Mouse (Mus musculus) WW6 (cell line): ENCODE measurements at regions not wholly inside any gene's neighbourhood (a gene's known extent, or its start where the extent isn't known, plus 50 kb on each side); places are given as distances from the start of the nearest gene placed in this dataset.

Source experiments
- DNase-seq: peaks from one replicate; pipeline ENCODE4 v3.0.0-alpha.2; 2013; ENCODE audit warnings: low read depth, low spot score

GRCm38 (mm10) chr5:64738781-64739310 lies 64.3 kb upstream of the Klf3 start:
- DNase-seq, result no peak

- no peak for DNase-seq
Measured at GRCm38 (mm10) chr5:64739311-64740261, 63.6 kb upstream of the Klf3 start.

GRCm38 (mm10) chr5:64744041-64744440 lies 59.1 kb upstream of the Klf3 start:
- no peak for DNase-seq

GRCm38 (mm10) chr5:64744455-64744854 lies 58.7 kb upstream of the Klf3 start:
- no peak for DNase-seq

- no peak for DNase-seq
Measured at GRCm38 (mm10) chr5:64747461-64747860, 55.7 kb upstream of the Klf3 start.

- no peak for DNase-seq
Measured at GRCm38 (mm10) chr5:64749415-64750166, 53.6 kb upstream of the Klf3 start.

GRCm38 (mm10) chr5:64750406-64750805 lies 52.8 kb upstream of the Klf3 start:
- DNase-seq, result no peak

- no peak for DNase-seq
Measured at GRCm38 (mm10) chr5:64750976-64751656, 52.1 kb upstream of the Klf3 start.

- DNase-seq, result no peak
Measured at GRCm38 (mm10) chr5:64753142-64753750, 49.9 kb upstream of the Klf3 start.
